Mouse (Mus musculus) heart, postnatal 0 days (tissue): ENCODE measurements at regions not wholly inside any gene's neighbourhood (a gene's known extent, or its start where the extent isn't known, plus 50 kb on each side); places are given as distances from the start of the nearest gene placed in this dataset.

ENCODE experiments used
- CTCF ChIP-seq: IDR thresholded peaks from 2 replicates; pipeline ENCODE4 v1.5.1; 2016; ENCODE audit warnings: antibody characterized with exemption, control low read depth, low read depth
- EP300 ChIP-seq: IDR thresholded peaks from 2 replicates; pipeline ENCODE4 v1.6.1; 2016; ENCODE audit warnings: antibody characterized with exemption, low read depth

DNA sequence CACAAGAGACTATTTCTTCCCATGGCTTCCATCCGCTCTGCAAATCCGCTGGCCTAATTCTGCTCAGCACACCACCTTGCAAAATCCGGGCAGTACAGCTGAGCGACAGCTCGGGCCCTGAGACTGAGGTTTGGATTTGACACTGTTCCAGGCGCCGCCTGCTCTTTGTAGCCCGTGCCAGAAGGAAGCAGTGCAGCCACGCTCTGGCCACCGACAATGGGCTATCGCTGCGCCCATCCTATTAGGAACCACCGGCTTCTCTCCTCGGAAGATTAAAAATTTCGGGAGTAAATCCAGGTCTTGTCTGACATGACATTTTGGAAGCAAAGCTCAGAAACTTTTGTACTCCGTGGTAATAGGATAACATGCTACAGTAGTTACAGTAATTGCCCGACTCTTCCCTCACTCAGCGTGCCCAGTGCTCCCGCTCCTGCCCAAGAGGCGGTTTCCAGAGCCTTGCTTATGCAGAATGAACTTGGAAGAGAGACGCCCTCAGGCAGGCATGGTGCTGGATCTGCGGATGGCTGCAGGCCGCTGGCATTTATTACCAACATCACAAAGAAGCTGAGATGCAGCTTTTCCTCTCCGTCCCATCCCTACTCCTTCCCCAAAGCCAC, 476.1 kb upstream of the Zdhhc25 start:
- TF ChIP-seq CTCF = no peak
- no peak for TF ChIP-seq EP300
